Mouse (Mus musculus): ENCODE results near the gene Agbl3. TPM values are rescaled to one million over a fixed set of nuclear protein-coding genes. Genes with fewer than 3 reads are reported as not detected.

Gene Agbl3
- total RNA-seq, 2 experiments from 2014 or later, result 17.7 to 20.9 TPM

GRCm38 (mm10) chr6:34871929-34872328 is 91.7 kb downstream of the Agbl3 start:
- no peak for DNase-seq (ENCODE audit: low spot score in 2 of 2)

GRCm38 (mm10) chr6:34872871-34873270 is 92.6 kb downstream of the Agbl3 start:
- DNase-seq (ENCODE audit: low spot score in 2 of 2), result no peak

- no peak for DNase-seq (ENCODE audit: low spot score in 2 of 2)
These were observed 94.1 kb downstream of the Agbl3 start for GRCm38 (mm10) chr6:34874101-34874921.

GRCm38 (mm10) chr6:34875268-34875761 is 95.1 kb downstream of the Agbl3 start:
- no peak for DNase-seq (ENCODE audit: low spot score in 2 of 2)

GRCm38 (mm10) chr6:34875966-34876834 is 96.0 kb downstream of the Agbl3 start:
- no peak for DNase-seq (ENCODE audit: low spot score in 2 of 2)

GRCm38 (mm10) chr6:34876835-34877156 is 96.6 kb downstream of the Agbl3 start:
- no peak for DNase-seq (ENCODE audit: low spot score in 2 of 2)

- peak; percentile 89 to 91 for DNase-seq (ENCODE audit: low spot score in 2 of 2)
These were observed 97.5 kb downstream of the Agbl3 start, which contains the start of gene Cyren for GRCm38 (mm10) chr6:34877509-34878321. TSS of gene Cyren (minus strand) at chr6:34878060.

GRCm38 (mm10) chr6:34879101-34879740 is 99.0 kb downstream of the Agbl3 start:
- no peak for DNase-seq (ENCODE audit: low spot score in 2 of 2)

GRCm38 (mm10) chr6:34879911-34880475 is 99.8 kb downstream of the Agbl3 start:
- DNase-seq (ENCODE audit: low spot score in 2 of 2), result peak in 1 of 2 experiments; percentile 55

- no peak for DNase-seq (ENCODE audit: low spot score in 2 of 2)
These were observed 104.5 kb downstream of the Agbl3 start for GRCm38 (mm10) chr6:34884724-34885123.

GRCm38 (mm10) chr6:34887131-34887850 is 107.1 kb downstream of the Agbl3 start:
- DNase-seq (ENCODE audit: low spot score in 2 of 2), result no peak

- no peak for DNase-seq (ENCODE audit: low spot score in 2 of 2)
These were observed 109.0 kb downstream of the Agbl3 start for GRCm38 (mm10) chr6:34889185-34889584.

GRCm38 (mm10) chr6:34895569-34895968 is 115.3 kb downstream of the Agbl3 start:
- DNase-seq (ENCODE audit: low spot score in 2 of 2), result no peak

- no peak for DNase-seq (ENCODE audit: low spot score in 2 of 2)
These were observed 116.0 kb downstream of the Agbl3 start for GRCm38 (mm10) chr6:34896168-34896780.

GRCm38 (mm10) chr6:34899127-34899526 is 118.9 kb downstream of the Agbl3 start:
- no peak for DNase-seq (ENCODE audit: low spot score in 2 of 2)

GRCm38 (mm10) chr6:34900990-34901389 is 120.8 kb downstream of the Agbl3 start:
- no peak for DNase-seq (ENCODE audit: low spot score in 2 of 2)

- DNase-seq (ENCODE audit: low spot score in 2 of 2), result no peak
These were observed 121.7 kb downstream of the Agbl3 start for GRCm38 (mm10) chr6:34901911-34902444.

- DNase-seq (ENCODE audit: low spot score in 2 of 2), result no peak
These were observed 122.3 kb downstream of the Agbl3 start for GRCm38 (mm10) chr6:34902578-34902977.

GRCm38 (mm10) chr6:34903441-34903840 is 123.2 kb downstream of the Agbl3 start:
- DNase-seq (ENCODE audit: low spot score in 2 of 2), result no peak
